In genomic region chr7:129819651-129820050, GRCm38 (mm10) we compare ENCODE assay signal across 20 mouse cellular contexts.
A peak's percentile ranks its signal among the peaks of the same experiment; 100 is the strongest.
DNase-seq lines count a peak whose midpoint lies in the region; ATAC-seq lines count a peak whose summit lies in the region.
"Had no signal": no experiment of that assay in that cellular context is flagged by ENCODE, and none has a peak within 500 bp of the region (broad histone marks: within the 10 kb centered on the region; RNA-seq: fewer than 3 reads in every experiment).

No protein-coding gene starts in this region.

- no peak for ATAC-seq in kidney, embryonic 14.5 days (ENCODE audit: low FRiP score, low TSS enrichment)
- no peak for ATAC-seq in lung, embryonic 15.5 days (ENCODE audit: borderline replicate concordance, extremely low read depth, low FRiP score, low TSS enrichment)
- ATAC-seq: forebrain, postnatal 0 days had no signal

- 79% methylated on average over 5 of the region's 5 CpGs for WGBS in kidney, embryonic 14.5 days
- 73% methylated on average over 5 of the region's 5 CpGs for WGBS in lung, embryonic 15.5 days

- DNase-seq in kidney, postnatal 25 days, result no peak
- no peak for DNase-seq in lung, postnatal 25 days (ENCODE audit: low spot score)
- DNase-seq in heart, adult 9 months (ENCODE audit: low spot score in 2 of 2), result peak; percentile 16 to 42
- DNase-seq in heart, postnatal 10 days, result peak; percentile 44 to 45
- no peak for DNase-seq in urinary bladder, postnatal 25 days (ENCODE audit: low spot score)
- DNase-seq: adrenal gland, postnatal 36 days; cerebellum, adult 18-20 months; cerebellum, postnatal 36 days; forebrain, postnatal 0 days; kidney, adult 2 months; right cerebral cortex, postnatal 4 days; thymus, postnatal 25 days had no signal

- H3K9me3 ChIP-seq in kidney, embryonic 14.5 days (ENCODE audit: control insufficient read depth, low read length), result 0 out of 2 replicates have a peak, but pooled peaks cover 3% of the 10 kb centered on the region
- H3K9me3 ChIP-seq in lung, embryonic 15.5 days, result no peaks in the 10 kb centered on the region
- H3K9me3 ChIP-seq: embryonic facial prominence, embryonic 15.5 days; forebrain, embryonic 10.5 days; limb, embryonic 13.5 days; midbrain, embryonic 12.5 days; neural tube, embryonic 12.5 days had no signal

- intact Hi-C loops in heart, postnatal 10 days (cut with DNase I), result no loop called here

- H3K4me1 ChIP-seq in kidney, embryonic 14.5 days (ENCODE audit: control insufficient read depth, insufficient read depth, low read length), result no peaks in the 10 kb centered on the region
- 0 out of 2 replicates have a peak, but pooled peaks cover 12% of the 10 kb centered on the region for H3K4me1 ChIP-seq in lung, embryonic 15.5 days
- H3K4me1 ChIP-seq: embryonic facial prominence, embryonic 15.5 days; forebrain, embryonic 10.5 days; liver, embryonic 15.5 days; midbrain, embryonic 12.5 days; neural tube, embryonic 12.5 days had no signal

- no peak overlapping the region for H3K4me3 ChIP-seq in kidney, embryonic 14.5 days (ENCODE audit: low read length)
- no peak overlapping the region for H3K4me3 ChIP-seq in lung, embryonic 15.5 days
- H3K4me3 ChIP-seq: embryonic facial prominence, embryonic 15.5 days; forebrain, embryonic 10.5 days; limb, embryonic 13.5 days; liver, embryonic 15.5 days; midbrain, embryonic 12.5 days; neural tube, embryonic 12.5 days had no signal

- peak overlapping the region; percentile 47; the same call in 1 of the 2 replicates for H3K27ac ChIP-seq in kidney, embryonic 14.5 days (ENCODE audit: low read depth, low read length)
- H3K27ac ChIP-seq in lung, embryonic 15.5 days, result 0 out of 2 replicates have a peak overlapping the region, but pooled peaks have one; percentile 34
- H3K27ac ChIP-seq: embryonic facial prominence, embryonic 15.5 days; forebrain, embryonic 10.5 days; liver, embryonic 15.5 days; midbrain, embryonic 12.5 days; neural tube, embryonic 12.5 days had no signal

- H3K4me2 ChIP-seq in kidney, embryonic 14.5 days (replicated peaks; ENCODE audit: low read depth, low read length), result no peak overlapping the region
- H3K4me2 ChIP-seq in lung, embryonic 15.5 days, result no peak overlapping the region
- H3K4me2 ChIP-seq: embryonic facial prominence, embryonic 15.5 days; limb, embryonic 13.5 days; liver, embryonic 15.5 days; midbrain, embryonic 12.5 days; neural tube, embryonic 12.5 days had no signal

- no peaks in the 10 kb centered on the region for H3K36me3 ChIP-seq in kidney, embryonic 14.5 days (ENCODE audit: control insufficient read depth, insufficient read depth, low read length)
- H3K36me3 ChIP-seq in lung, embryonic 15.5 days, result no peaks in the 10 kb centered on the region
- H3K36me3 ChIP-seq: embryonic facial prominence, embryonic 15.5 days; forebrain, embryonic 10.5 days; limb, embryonic 13.5 days; liver, embryonic 15.5 days; midbrain, embryonic 12.5 days; neural tube, embryonic 12.5 days had no signal

- no peak overlapping the region for H3K9ac ChIP-seq in kidney, embryonic 14.5 days (ENCODE audit: low read depth, low read length)
- no peak overlapping the region for H3K9ac ChIP-seq in lung, embryonic 15.5 days
- H3K9ac ChIP-seq: embryonic facial prominence, embryonic 15.5 days; forebrain, postnatal 0 days; limb, embryonic 13.5 days; liver, embryonic 15.5 days; midbrain, embryonic 12.5 days; neural tube, embryonic 12.5 days had no signal

- no peaks in the 10 kb centered on the region for H3K27me3 ChIP-seq in kidney, embryonic 14.5 days (ENCODE audit: control insufficient read depth, insufficient read depth, low read length)
- H3K27me3 ChIP-seq in lung, embryonic 15.5 days, result no peaks in the 10 kb centered on the region
- H3K27me3 ChIP-seq: embryonic facial prominence, embryonic 15.5 days; liver, embryonic 15.5 days; midbrain, embryonic 12.5 days; neural tube, embryonic 12.5 days had no signal

Comparison
In these comparisons a context has a peak if more than half of its experiments do, and no peak if none do; other contexts are left out.
1. DNase-seq: peak in heart, adult 9 months (2 of 2) and heart, postnatal 10 days (2 of 2); none in kidney, postnatal 25 days (0 of 2), lung, postnatal 25 days (single experiment) and urinary bladder, postnatal 25 days (single experiment).